Mouse (Mus musculus) forebrain, embryonic 10.5 days (tissue): ENCODE results near the gene Pip5k1c. TPM values are rescaled to one million over a fixed set of nuclear protein-coding genes. Genes with fewer than 3 reads are reported as not detected.

ENCODE experiments used
- DNase-seq: peaks from one replicate; pipeline ENCODE4 v3.0.0-alpha.2; 2017; ENCODE audit warnings: low spot score; ENCODE audit errors: extremely low spot score
- H3K27ac ChIP-seq: fragments of 300-500 bp; sonication (generic); 2 replicates; pipeline ENCODE4 v1.5.1; 2016; ENCODE audit warnings: mild to moderate bottlenecking
- H3K27me3 ChIP-seq: fragments of 300-500 bp; sonication (generic); 2 replicates; pipeline ENCODE4 v1.6.1; 2016; ENCODE audit warnings: mild to moderate bottlenecking; ENCODE audit not compliant: poor library complexity, severe bottlenecking
- H3K36me3 ChIP-seq: fragments of 300-500 bp; sonication (generic); replicated peaks from 2 replicates; pipeline ENCODE4 v1.6.1; 2016; ENCODE audit warnings: mild to moderate bottlenecking, moderate library complexity
- H3K4me1 ChIP-seq: fragments of 300-500 bp; sonication (generic); 2 replicates; pipeline ENCODE4 v1.6.1; 2016
- H3K4me3 ChIP-seq: fragments of 300-500 bp; sonication (generic); 2 replicates; pipeline ENCODE4 v1.5.1; 2016; ENCODE audit warnings: mild to moderate bottlenecking, moderate library complexity
- H3K9me3 ChIP-seq: fragments of 300-500 bp; sonication (generic); 2 replicates; pipeline ENCODE4 v1.6.1; 2016; ENCODE audit warnings: mild to moderate bottlenecking, moderate library complexity
- WGBS: fragments of 180-500 bp; shearing (Covaris S2); methylation state at CpG from one replicate; pipeline ENCODE4 v1.1.7; 2016; 5-methylcytosine and 5-hydroxymethylcytosine counted together
- polyA plus RNA-seq: library from polyadenylated mRNA; unstranded; fragments of >200 nt; fragmentation: Nextera tagmentation; extraction: Ambion mirVana; gene quantifications from 2 replicates; pipeline ENCODE4 v1.2.1, GENCODE M21; 2016

Pip5k1c gene
- polyA plus RNA-seq, 1 experiment from 2014 or later, result 60.6 TPM

GRCm38 (mm10) chr10:81334324-81334723, 41.6 kb downstream of the Pip5k1c start:
- Histone ChIP-seq H3K9me3 (no peaks in the 10 kb centered on the region), H3K4me3 (no peak overlapping the region), H3K4me1 (peaks cover 48% of the 10 kb centered on the region), H3K27ac (peak overlapping the region; percentile 80), H3K36me3 (no peaks in the 10 kb centered on the region), H3K27me3 (peaks cover 83% of the 10 kb centered on the region)
- no peak for DNase-seq
- 66% methylated on average over 11 of the region's 11 CpGs for WGBS

- H3K4me1 ChIP-seq, result peaks cover 43% of the 10 kb centered on the region
- peak overlapping the region; percentile 80 for H3K27ac ChIP-seq
- H3K27me3 ChIP-seq, result peaks cover 81% of the 10 kb centered on the region
- H3K4me3 ChIP-seq, result peak overlapping the region; percentile 23
- no peaks in the 10 kb centered on the region for H3K9me3 ChIP-seq
- H3K36me3 ChIP-seq, result no peaks in the 10 kb centered on the region
- no peak for DNase-seq
- 40% methylated on average over 19 of the region's 19 CpGs for WGBS
These were observed 42.9 kb downstream of the Pip5k1c start for GRCm38 (mm10) chr10:81335393-81336340.

- H3K36me3 ChIP-seq, result no peaks in the 10 kb centered on the region
- peaks cover 85% of the 10 kb centered on the region for H3K27me3 ChIP-seq
- H3K27ac ChIP-seq, result peak overlapping the region; percentile 80
- 92% methylated on average over 4 of the region's 4 CpGs for WGBS
- H3K4me1 ChIP-seq, result peaks cover 49% of the 10 kb centered on the region
- no peak for DNase-seq
- H3K9me3 ChIP-seq, result no peaks in the 10 kb centered on the region
- no peak overlapping the region for H3K4me3 ChIP-seq
These were observed 43.8 kb downstream of the Pip5k1c start for GRCm38 (mm10) chr10:81336558-81336957.

GRCm38 (mm10) chr10:81340551-81341332, 48.0 kb downstream of the Pip5k1c start:
- H3K4me1 ChIP-seq, result peaks cover 33% of the 10 kb centered on the region
- WGBS, result 40% methylated on average over 17 of the region's 17 CpGs
- no peak for DNase-seq
- no peaks in the 10 kb centered on the region for H3K9me3 ChIP-seq
- H3K36me3 ChIP-seq, result peaks cover 8% of the 10 kb centered on the region
- no peak overlapping the region for H3K27ac ChIP-seq
- H3K27me3 ChIP-seq, result peaks cover 89% of the 10 kb centered on the region
- H3K4me3 ChIP-seq, result no peak overlapping the region

- no peaks in the 10 kb centered on the region for H3K9me3 ChIP-seq
- H3K27me3 ChIP-seq, result peaks cover 91% of the 10 kb centered on the region
- peaks cover 32% of the 10 kb centered on the region for H3K4me1 ChIP-seq
- 0 out of 2 replicates have a peak overlapping the region, but pooled peaks have one; percentile 2 for H3K4me3 ChIP-seq
- peaks cover 15% of the 10 kb centered on the region for H3K36me3 ChIP-seq
- peak; percentile 73 for DNase-seq
- no peak overlapping the region for H3K27ac ChIP-seq
- WGBS, result 38% methylated on average over 16 of the region's 16 CpGs
These were observed 48.7 kb downstream of the Pip5k1c start for GRCm38 (mm10) chr10:81341333-81341949.

- peaks cover 91% of the 10 kb centered on the region for H3K27me3 ChIP-seq
- peaks cover 41% of the 10 kb centered on the region for H3K4me1 ChIP-seq
- WGBS, result 6% methylated on average over 58 of the region's 67 CpGs
- H3K27ac ChIP-seq, result peak within 1 kb of the TSS; percentile 27
- peak; percentile 41 for DNase-seq
- peaks cover 27% of the 10 kb centered on the region for H3K36me3 ChIP-seq
- H3K9me3 ChIP-seq, result no peaks in the 10 kb centered on the region
- peak within 1 kb of the TSS; percentile 51 for H3K4me3 ChIP-seq
These were observed 50.1 kb downstream of the Pip5k1c start, which contains the start of gene Gipc3 for GRCm38 (mm10) chr10:81342686-81343505. TSS of gene Gipc3 (minus strand) at chr10:81343266.

GRCm38 (mm10) chr10:81344421-81345161, 51.8 kb downstream of the Pip5k1c start:
- Histone ChIP-seq H3K27ac (no peak overlapping the region), H3K27me3 (peaks cover 91% of the 10 kb centered on the region), H3K4me1 (peaks cover 53% of the 10 kb centered on the region), H3K4me3 (0 out of 2 replicates have a peak overlapping the region, but pooled peaks have one; percentile 5), H3K9me3 (no peaks in the 10 kb centered on the region), H3K36me3 (peaks cover 38% of the 10 kb centered on the region)
- no peak for DNase-seq
- 59% methylated on average over 8 of the region's 8 CpGs for WGBS

- H3K27ac ChIP-seq, result no peak overlapping the region
- peaks cover 38% of the 10 kb centered on the region for H3K36me3 ChIP-seq
- H3K4me3 ChIP-seq, result peak overlapping the region; percentile 5; the same call in 1 of the 2 replicates
- no peak for DNase-seq
- no peaks in the 10 kb centered on the region for H3K9me3 ChIP-seq
- H3K27me3 ChIP-seq, result peaks cover 88% of the 10 kb centered on the region
- 93% methylated on average over 4 of the region's 4 CpGs for WGBS
- H3K4me1 ChIP-seq, result peaks cover 58% of the 10 kb centered on the region
These were observed 52.4 kb downstream of the Pip5k1c start for GRCm38 (mm10) chr10:81345162-81345534.

GRCm38 (mm10) chr10:81346453-81347067, 53.8 kb downstream of the Pip5k1c start:
- peak overlapping the region; percentile 67 for H3K27ac ChIP-seq
- peaks cover 38% of the 10 kb centered on the region for H3K36me3 ChIP-seq
- peak overlapping the region; percentile 48 for H3K4me3 ChIP-seq
- DNase-seq, result peak; percentile 77
- no peaks in the 10 kb centered on the region for H3K9me3 ChIP-seq
- H3K4me1 ChIP-seq, result peaks cover 58% of the 10 kb centered on the region
- WGBS, result 4% methylated on average over 55 of the region's 55 CpGs
- peaks cover 74% of the 10 kb centered on the region for H3K27me3 ChIP-seq

- H3K4me1 ChIP-seq, result peaks cover 56% of the 10 kb centered on the region
These were observed 56.4 kb downstream of the Pip5k1c start for GRCm38 (mm10) chr10:81349146-81349545.

GRCm38 (mm10) chr10:81349961-81350350, 57.2 kb downstream of the Pip5k1c start:
- H3K36me3 ChIP-seq, result peaks cover 38% of the 10 kb centered on the region
- peak overlapping the region; percentile 97 for H3K4me3 ChIP-seq
- H3K9me3 ChIP-seq, result no peaks in the 10 kb centered on the region
- no peak for DNase-seq
- WGBS, result under 1% methylated on average over 29 of the region's 29 CpGs
- peak overlapping the region; percentile 95 for H3K27ac ChIP-seq
- peaks cover 40% of the 10 kb centered on the region for H3K27me3 ChIP-seq
- H3K4me1 ChIP-seq, result peaks cover 64% of the 10 kb centered on the region

More at GRCm38 (mm10) chr10:81349146-81349545, 56.4 kb downstream of the Pip5k1c start:
- H3K27me3 ChIP-seq, result peaks cover 48% of the 10 kb centered on the region
- DNase-seq, result peak; percentile 48
- H3K4me3 ChIP-seq, result peak overlapping the region; percentile 97
- WGBS, result 6% methylated on average over 12 of the region's 12 CpGs
- H3K27ac ChIP-seq, result peak overlapping the region; percentile 95
- peaks cover 38% of the 10 kb centered on the region for H3K36me3 ChIP-seq
- no peaks in the 10 kb centered on the region for H3K9me3 ChIP-seq
